Mouse (Mus musculus): ENCODE results near the gene Map7d3. TPM values are rescaled to one million over a fixed set of nuclear protein-coding genes. Genes with fewer than 3 reads are reported as not detected.

The Map7d3 gene
- not detected in 2 replicates for total RNA-seq (2015; ENCODE audit: low replicate concordance)
- 2.0 TPM in 1 of 2 replicates, not detected in the other for total RNA-seq (2017; ENCODE audit: low replicate concordance)

- ATAC-seq (replicated peaks; ENCODE audit: low FRiP score, poor library complexity, severe bottlenecking) = no peak
Measured at GRCm38 (mm10) chrX:56821765-56822603, at the start of gene Map7d3. Gene Map7d3, minus strand, starts transcription at chrX:56822326.

GRCm38 (mm10) chrX:56869863-56870262 lies 47.7 kb upstream of the Map7d3 start, which contains the start of gene Adgrg4:
Gene Adgrg4, plus strand, starts transcription at chrX:56870163.
- ATAC-seq (replicated peaks; ENCODE audit: low FRiP score, poor library complexity, severe bottlenecking) = no peak

GRCm38 (mm10) chrX:56841255-56841654 lies 19.1 kb upstream of the Map7d3 start:
- no peak for ATAC-seq (replicated peaks; ENCODE audit: low FRiP score, poor library complexity, severe bottlenecking)

- ATAC-seq (replicated peaks; ENCODE audit: low FRiP score, poor library complexity, severe bottlenecking) = no peak
Measured at GRCm38 (mm10) chrX:56839369-56839768, 17.2 kb upstream of the Map7d3 start.

- no peak for ATAC-seq (replicated peaks; ENCODE audit: low FRiP score, poor library complexity, severe bottlenecking)
Measured at GRCm38 (mm10) chrX:56835842-56836241, 13.7 kb upstream of the Map7d3 start.

GRCm38 (mm10) chrX:56827492-56827891 lies 5.4 kb upstream of the Map7d3 start:
- no peak for ATAC-seq (replicated peaks; ENCODE audit: low FRiP score, poor library complexity, severe bottlenecking)

- no peak for ATAC-seq (replicated peaks; ENCODE audit: low FRiP score, poor library complexity, severe bottlenecking)
Measured at GRCm38 (mm10) chrX:56791268-56791667, 30.9 kb downstream of the Map7d3 start.

- ATAC-seq (replicated peaks; ENCODE audit: low FRiP score, poor library complexity, severe bottlenecking) = no peak
Measured at GRCm38 (mm10) chrX:56790591-56790990, 31.5 kb downstream of the Map7d3 start.

- no peak for ATAC-seq (replicated peaks; ENCODE audit: low FRiP score, poor library complexity, severe bottlenecking)
Measured at GRCm38 (mm10) chrX:56787486-56787885, 34.6 kb downstream of the Map7d3 start.

GRCm38 (mm10) chrX:56786281-56787061 lies 35.7 kb downstream of the Map7d3 start:
- ATAC-seq (replicated peaks; ENCODE audit: low FRiP score, poor library complexity, severe bottlenecking) = no peak

- no peak for ATAC-seq (replicated peaks; ENCODE audit: low FRiP score, poor library complexity, severe bottlenecking)
Measured at GRCm38 (mm10) chrX:56773329-56773728, 48.8 kb downstream of the Map7d3 start.

- no peak for ATAC-seq (replicated peaks; ENCODE audit: low FRiP score, poor library complexity, severe bottlenecking)
Measured at GRCm38 (mm10) chrX:56771751-56772150, 50.4 kb downstream of the Map7d3 start.

GRCm38 (mm10) chrX:56769838-56770237 lies 52.3 kb downstream of the Map7d3 start:
- ATAC-seq (replicated peaks; ENCODE audit: low FRiP score, poor library complexity, severe bottlenecking) = no peak

GRCm38 (mm10) chrX:56760257-56760760 lies 61.8 kb downstream of the Map7d3 start:
- no peak for ATAC-seq (replicated peaks; ENCODE audit: low FRiP score, poor library complexity, severe bottlenecking)

- no peak for ATAC-seq (replicated peaks; ENCODE audit: low FRiP score, poor library complexity, severe bottlenecking)
Measured at GRCm38 (mm10) chrX:56756352-56756751, 65.8 kb downstream of the Map7d3 start.

GRCm38 (mm10) chrX:56755646-56756045 lies 66.5 kb downstream of the Map7d3 start:
- ATAC-seq (replicated peaks; ENCODE audit: low FRiP score, poor library complexity, severe bottlenecking) = no peak

GRCm38 (mm10) chrX:56753317-56754289 lies 68.5 kb downstream of the Map7d3 start:
- ATAC-seq (replicated peaks; ENCODE audit: low FRiP score, poor library complexity, severe bottlenecking) = no peak

- no peak for ATAC-seq (replicated peaks; ENCODE audit: low FRiP score, poor library complexity, severe bottlenecking)
Measured at GRCm38 (mm10) chrX:56752144-56752543, 70.0 kb downstream of the Map7d3 start.

- ATAC-seq (replicated peaks; ENCODE audit: low FRiP score, poor library complexity, severe bottlenecking) = no peak
Measured at GRCm38 (mm10) chrX:56751536-56751935, 70.6 kb downstream of the Map7d3 start.

Measured in erythroblast, adult 5-6 weeks (primary cell).